Mouse (Mus musculus) G1E (cell line): ENCODE measurements at regions not wholly inside any gene's neighbourhood (a gene's known extent, or its start where the extent isn't known, plus 50 kb on each side); places are given as distances from the start of the nearest gene placed in this dataset.

ENCODE experiments used
- ATAC-seq: 2 replicates; pipeline ENCODE4 v1.8.0; 2016; ENCODE audit warnings: mild to moderate bottlenecking; ENCODE audit not compliant: insufficient number of reproducible peaks, poor library complexity, low FRiP score, severe bottlenecking; ENCODE audit errors: extremely low read depth
- DNase-seq: peaks from one replicate; pipeline ENCODE4 v3.0.0; 2012; ENCODE audit warnings: low spot score
- H3K27me3 ChIP-seq: 2 replicates; pipeline ENCODE4 v1.6.1; 2012; ENCODE audit warnings: mild to moderate bottlenecking, low read length, inconsistent platforms; ENCODE audit not compliant: insufficient read depth
- H3K36me3 ChIP-seq: replicated peaks from 2 replicates; pipeline ENCODE3; 2012; ENCODE audit warnings: mild to moderate bottlenecking, inconsistent platforms
- H3K4me1 ChIP-seq: 2 replicates; pipeline ENCODE4 v1.6.1; 2012; ENCODE audit warnings: low read depth, low read length, inconsistent platforms, mixed read lengths; ENCODE audit not compliant: insufficient read depth
- H3K4me3 ChIP-seq: 2 replicates; pipeline ENCODE4 v1.5.1; 2012; ENCODE audit warnings: low read depth, mild to moderate bottlenecking, inconsistent platforms, low read length, moderate library complexity, mixed read lengths
- H3K9me3 ChIP-seq: replicated peaks from 2 replicates; pipeline ENCODE4 v1.6.1; 2012; ENCODE audit warnings: inconsistent platforms
- CTCF ChIP-seq: IDR thresholded peaks from 2 replicates; pipeline ENCODE4 v1.5.1; 2012; ENCODE audit warnings: low read depth, low read length, inconsistent platforms, mixed read lengths
- GATA1 ChIP-seq: IDR thresholded peaks from 2 replicates; pipeline ENCODE4 v1.6.1; 2012; ENCODE audit warnings: borderline replicate concordance, low read length, inconsistent platforms, mixed read lengths
- GATA2 ChIP-seq: IDR thresholded peaks from 2 replicates; pipeline ENCODE4 v1.6.1; 2012; ENCODE audit warnings: low read depth, low read length, inconsistent platforms, borderline replicate concordance
- POLR2AphosphoS5 ChIP-seq: IDR thresholded peaks from 2 replicates; pipeline ENCODE4 v1.6.1; 2012; ENCODE audit warnings: low read depth, low read length, inconsistent platforms; ENCODE audit not compliant: insufficient replicate concordance
- TAL1 ChIP-seq: conservative IDR thresholded peaks from 2 replicates; pipeline ENCODE4 v1.6.1; 2012; ENCODE audit warnings: low read depth, low read length, inconsistent platforms, mixed read lengths

DNA sequence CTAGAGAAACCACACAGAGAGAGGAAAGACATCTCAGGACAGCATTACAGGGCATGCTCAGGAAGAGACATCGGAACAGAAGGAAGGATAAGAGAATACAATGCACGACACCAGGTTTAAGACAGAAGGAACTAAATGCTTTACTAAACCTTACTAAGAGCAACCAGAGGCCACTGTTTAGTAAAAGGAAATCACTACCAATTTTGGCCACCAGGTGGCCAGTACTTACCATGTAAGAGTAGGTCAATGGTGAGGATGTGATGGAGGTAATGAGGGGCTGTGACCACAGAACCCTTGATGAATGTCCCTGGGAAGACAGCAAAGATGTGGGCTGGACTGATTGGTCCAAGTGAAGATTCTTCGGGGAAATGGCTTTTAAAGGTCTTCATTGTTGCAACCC lies 174.9 kb downstream of the Ly86 start:
- Histone ChIP-seq H3K27me3 (peaks cover 27% of the 10 kb centered on the region), H3K9me3 (no peaks in the 10 kb centered on the region), H3K36me3 (no peaks in the 10 kb centered on the region), H3K4me3 (no peak overlapping the region), H3K4me1 (no peaks in the 10 kb centered on the region)
- TF ChIP-seq CTCF (peak; percentile 57), GATA1 (no peak)
- no peak for DNase-seq
- peak; percentile 40; the same call in 1 of the 2 replicates for ATAC-seq

DNA sequence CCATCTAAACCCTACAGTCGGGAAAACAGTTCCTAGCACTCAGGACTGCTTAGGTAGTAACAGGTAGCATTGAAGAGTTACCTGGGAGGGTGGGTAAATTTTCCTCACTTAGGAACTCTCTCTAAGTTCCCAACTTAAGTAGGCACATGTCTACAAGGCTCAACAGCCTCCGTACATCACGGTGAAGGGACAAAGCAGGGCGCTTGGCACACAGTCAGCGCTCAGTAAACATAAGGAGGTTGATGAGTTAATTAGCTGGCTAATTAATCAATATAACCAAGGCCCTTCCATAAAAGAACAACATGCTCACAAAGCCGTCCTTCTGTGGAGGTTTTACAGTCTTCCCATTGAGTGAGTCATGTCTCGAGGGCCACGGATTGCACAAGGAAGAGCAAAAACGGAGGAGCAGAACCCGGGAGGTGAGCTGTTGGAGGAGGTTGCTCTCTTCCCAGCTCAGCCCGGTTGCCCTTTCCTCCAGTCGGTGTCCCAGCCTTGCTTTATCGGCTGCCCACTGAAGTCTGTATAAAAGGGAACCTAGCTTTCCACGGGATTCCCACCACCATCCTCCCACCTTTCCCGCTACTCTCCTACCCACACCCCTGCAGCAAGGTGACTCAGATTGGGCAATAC lies 180.2 kb downstream of the Ly86 start:
- Histone ChIP-seq H3K36me3 (no peaks in the 10 kb centered on the region), H3K4me3 (no peak overlapping the region), H3K4me1 (no peaks in the 10 kb centered on the region), H3K9me3 (no peaks in the 10 kb centered on the region), H3K27me3 (peaks cover 31% of the 10 kb centered on the region)
- no peak for DNase-seq
- TF ChIP-seq POLR2AphosphoS5 (no peak), CTCF (no peak), GATA1 (no peak), TAL1 (no peak), GATA2 (no peak)
- ATAC-seq, result no peak

DNA sequence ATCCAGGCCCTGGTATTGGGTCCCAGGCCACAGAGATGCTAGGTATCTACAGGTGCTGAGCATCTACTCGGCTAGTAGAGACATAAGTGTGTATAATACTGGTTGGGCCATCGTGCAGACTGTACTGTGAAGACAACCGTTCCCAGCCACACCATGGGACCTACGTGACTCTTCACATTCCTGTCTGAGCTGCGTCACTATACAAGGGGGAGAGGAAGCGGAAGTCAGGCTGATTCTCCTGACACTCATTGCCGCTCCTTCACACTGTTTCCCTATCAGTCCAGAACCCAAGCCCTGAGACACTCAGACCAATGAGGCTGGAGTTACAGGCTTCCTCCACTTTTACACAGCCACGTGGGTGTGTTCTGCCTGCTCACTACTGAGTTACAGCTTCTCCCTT lies 181.1 kb downstream of the Ly86 start:
- Histone ChIP-seq H3K4me3 (no peak overlapping the region), H3K27me3 (peaks cover 36% of the 10 kb centered on the region), H3K4me1 (no peaks in the 10 kb centered on the region), H3K9me3 (no peaks in the 10 kb centered on the region), H3K36me3 (no peaks in the 10 kb centered on the region)
- ATAC-seq, result no peak
- no peak for DNase-seq
- no peak for TF ChIP-seq POLR2AphosphoS5
- TF ChIP-seq CTCF, result no peak

DNA sequence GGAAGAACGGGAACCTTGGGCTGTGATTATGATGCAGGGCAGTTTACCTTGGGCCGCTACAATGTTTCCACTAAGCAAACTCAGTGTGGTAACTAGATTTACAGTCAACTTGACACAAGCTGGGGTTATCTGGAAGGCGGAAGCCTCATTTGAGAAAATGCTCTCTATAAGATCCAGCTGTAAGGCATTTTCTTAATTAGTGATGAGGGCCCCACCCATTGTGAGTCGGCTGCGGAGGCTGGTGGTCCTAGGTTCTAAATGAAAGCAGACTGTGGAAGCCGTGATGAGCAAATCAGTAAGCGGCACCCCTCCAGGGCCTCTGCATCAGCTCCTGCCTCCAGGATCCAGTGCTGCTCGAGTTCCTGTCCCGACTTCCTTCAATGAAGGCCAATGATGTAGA lies 183.4 kb downstream of the Ly86 start:
- H3K27me3 ChIP-seq, result peaks cover 39% of the 10 kb centered on the region
- ATAC-seq, result no peak
- no peak for TF ChIP-seq POLR2AphosphoS5
- no peak for TF ChIP-seq GATA1
- no peak for TF ChIP-seq TAL1
- no peak for TF ChIP-seq CTCF
- TF ChIP-seq GATA2, result no peak

DNA sequence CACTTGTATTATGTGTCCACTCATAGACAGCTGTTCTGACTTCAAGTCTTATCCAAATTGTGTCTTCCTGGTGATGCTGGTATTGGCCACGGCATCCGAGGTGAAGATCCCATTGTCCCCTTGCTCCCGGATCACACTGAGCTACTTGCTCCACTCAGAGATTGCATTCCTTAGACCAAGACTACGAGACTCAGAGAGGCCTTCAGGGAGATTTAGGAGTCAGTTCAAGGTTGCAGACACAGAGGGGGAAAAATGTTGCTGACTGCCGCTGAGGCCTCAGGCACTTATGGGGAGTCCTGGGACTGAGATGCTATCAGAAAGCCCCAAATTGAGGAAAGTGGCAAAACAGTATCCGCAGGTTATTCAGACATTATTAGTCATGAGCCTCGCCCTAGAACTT lies 183.9 kb downstream of the Ly86 start:
- Histone ChIP-seq H3K36me3 (no peaks in the 10 kb centered on the region), H3K27me3 (peaks cover 40% of the 10 kb centered on the region), H3K4me3 (no peak overlapping the region), H3K4me1 (no peaks in the 10 kb centered on the region), H3K9me3 (no peaks in the 10 kb centered on the region)
- DNase-seq (no peak), ATAC-seq (no peak)
- TF ChIP-seq POLR2AphosphoS5, result no peak

More for the DNA sequence above, 183.4 kb downstream of the Ly86 start:
- DNase-seq, result no peak
- Histone ChIP-seq H3K9me3 (no peaks in the 10 kb centered on the region), H3K36me3 (no peaks in the 10 kb centered on the region), H3K4me3 (no peak overlapping the region), H3K4me1 (no peaks in the 10 kb centered on the region)

DNA sequence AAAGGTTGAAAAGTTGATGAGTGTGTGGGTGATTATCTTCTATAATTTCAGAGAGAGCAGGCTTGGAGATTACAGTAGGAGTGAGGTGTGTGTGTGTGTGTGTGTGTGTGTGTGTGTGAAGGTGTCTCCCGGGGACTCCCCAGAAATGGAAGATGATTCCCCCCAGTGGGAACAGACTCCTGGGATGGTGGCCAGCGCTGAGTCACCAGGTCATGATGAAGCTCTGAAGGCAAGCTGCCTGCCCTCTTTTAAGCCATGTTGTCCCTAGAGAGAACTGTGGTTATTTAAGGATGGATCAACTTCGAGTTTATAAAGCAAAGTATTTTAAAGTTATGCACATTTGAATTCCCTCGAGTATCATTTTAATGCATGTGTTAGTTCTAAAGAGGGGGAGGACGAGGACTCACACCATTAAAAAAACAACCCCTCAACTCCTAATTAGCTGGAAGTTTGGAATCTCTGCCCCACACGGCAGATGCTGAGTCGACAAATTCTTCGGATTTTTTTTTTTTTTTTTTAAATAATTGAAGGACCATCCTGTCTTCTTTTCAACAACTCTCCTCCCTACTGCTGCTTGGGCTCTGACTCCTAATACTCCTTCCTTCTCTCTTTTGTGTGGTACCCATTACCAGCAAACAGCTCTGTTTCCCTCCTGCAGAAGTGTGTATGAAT lies 186.6 kb downstream of the Ly86 start:
- no peak for TF ChIP-seq POLR2AphosphoS5
- no peak for TF ChIP-seq CTCF
- TF ChIP-seq GATA1, result no peak
- no peak for TF ChIP-seq TAL1
- TF ChIP-seq GATA2, result no peak
- no peaks in the 10 kb centered on the region for H3K9me3 ChIP-seq
- DNase-seq, result no peak
- H3K4me3 ChIP-seq, result no peak overlapping the region
- H3K27me3 ChIP-seq, result peaks cover 24% of the 10 kb centered on the region
- ATAC-seq, result no peak
- H3K36me3 ChIP-seq, result no peaks in the 10 kb centered on the region
- no peaks in the 10 kb centered on the region for H3K4me1 ChIP-seq

DNA sequence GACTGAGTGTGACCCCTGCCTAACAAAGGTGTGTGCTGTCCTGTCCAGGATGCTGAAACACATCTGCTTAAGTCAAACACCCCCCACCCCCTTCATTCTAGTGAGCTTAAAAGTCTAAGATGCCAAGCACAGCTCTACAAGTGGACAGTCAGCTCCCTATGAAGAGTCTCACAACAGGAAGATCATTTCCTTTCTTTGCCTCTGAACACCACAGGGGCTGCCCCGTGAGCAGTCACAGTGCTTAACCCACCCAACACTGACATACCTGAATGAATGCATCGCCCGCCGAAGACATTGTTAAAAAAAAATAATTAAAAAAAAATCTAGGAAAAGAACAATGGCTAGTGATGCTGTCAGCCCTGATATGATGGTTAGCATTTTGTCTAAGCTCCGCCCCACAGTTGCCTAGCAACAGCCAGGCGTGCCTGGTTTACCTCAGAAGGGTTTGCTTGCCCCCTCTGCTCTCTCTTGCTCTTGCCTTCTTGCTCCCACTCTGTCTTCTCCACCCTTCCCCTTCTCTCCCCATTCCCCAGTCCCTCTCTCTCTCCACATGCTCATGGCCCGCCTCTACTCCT lies 187.7 kb downstream of the Ly86 start:
- peaks cover 29% of the 10 kb centered on the region for H3K27me3 ChIP-seq
- TF ChIP-seq GATA2 (no peak), GATA1 (no peak), CTCF (no peak), POLR2AphosphoS5 (no peak), TAL1 (no peak)
- no peaks in the 10 kb centered on the region for H3K4me1 ChIP-seq
- H3K36me3 ChIP-seq, result no peaks in the 10 kb centered on the region
- DNase-seq, result no peak
- ATAC-seq, result no peak
- no peak overlapping the region for H3K4me3 ChIP-seq
- H3K9me3 ChIP-seq, result no peaks in the 10 kb centered on the region
